Mouse (Mus musculus) ES-Bruce4 (cell line): ENCODE results near the gene Map4k4. TPM values are rescaled to one million over a fixed set of nuclear protein-coding genes. Genes with fewer than 3 reads are reported as not detected.

ENCODE experiments used
- H3K27ac ChIP-seq: 2 replicates; pipeline ENCODE4 v1.5.1; 2012; ENCODE audit warnings: low read length, inconsistent platforms; ENCODE audit not compliant: insufficient read depth
- H3K27me3 ChIP-seq: 2 replicates; pipeline ENCODE4 v1.6.1; 2012; ENCODE audit warnings: mild to moderate bottlenecking, low read length, inconsistent platforms; ENCODE audit not compliant: control insufficient read depth, poor library complexity, insufficient read depth, severe bottlenecking
- H3K36me3 ChIP-seq: 2 replicates; pipeline ENCODE4 v1.6.1; 2012; ENCODE audit warnings: inconsistent platforms, mild to moderate bottlenecking, low read length, moderate library complexity; ENCODE audit not compliant: control insufficient read depth, poor library complexity, insufficient read depth, severe bottlenecking
- H3K4me1 ChIP-seq: one replicate; pipeline ENCODE4 v1.8.1; 2011; ENCODE audit warnings: low read length; ENCODE audit not compliant: control insufficient read depth, insufficient read depth
- H3K4me3 ChIP-seq: 2 replicates; pipeline ENCODE4 v1.5.1; 2011; ENCODE audit warnings: low read depth, mild to moderate bottlenecking, low read length
- H3K9ac ChIP-seq: 2 replicates; pipeline ENCODE4 v1.6.1; 2012; ENCODE audit warnings: low read depth, mild to moderate bottlenecking, inconsistent platforms; ENCODE audit not compliant: poor library complexity, severe bottlenecking
- H3K9me3 ChIP-seq: replicated peaks from 2 replicates; pipeline ENCODE4 v1.6.1; 2012; ENCODE audit warnings: mild to moderate bottlenecking, low read length, inconsistent platforms; ENCODE audit not compliant: control insufficient read depth, poor library complexity, insufficient read depth, severe bottlenecking
- CTCF ChIP-seq: IDR thresholded peaks from one replicate; pipeline ENCODE4 v1.8.1; 2011; ENCODE audit warnings: low read depth, low read length
- EP300 ChIP-seq: IDR thresholded peaks from 2 replicates; pipeline ENCODE4 v1.6.1; 2011; ENCODE audit warnings: low read depth, low read length; ENCODE audit not compliant: insufficient read depth
- POLR2A ChIP-seq: IDR thresholded peaks from one replicate; pipeline ENCODE4 v1.8.1; 2011; ENCODE audit warnings: low read length; ENCODE audit not compliant: insufficient read depth
- polyA plus RNA-seq: library from polyadenylated mRNA; stranded (reverse); fragments of >200 nt; gene quantifications from 2 replicates; pipeline ENCODE4 v1.2.4, GENCODE M21; 2011; ENCODE audit warnings: low read depth; ENCODE audit not compliant: missing spikeins, insufficient read depth, insufficient read length

The Map4k4 gene
- polyA plus RNA-seq, 1 experiment: 308 TPM

DNA sequence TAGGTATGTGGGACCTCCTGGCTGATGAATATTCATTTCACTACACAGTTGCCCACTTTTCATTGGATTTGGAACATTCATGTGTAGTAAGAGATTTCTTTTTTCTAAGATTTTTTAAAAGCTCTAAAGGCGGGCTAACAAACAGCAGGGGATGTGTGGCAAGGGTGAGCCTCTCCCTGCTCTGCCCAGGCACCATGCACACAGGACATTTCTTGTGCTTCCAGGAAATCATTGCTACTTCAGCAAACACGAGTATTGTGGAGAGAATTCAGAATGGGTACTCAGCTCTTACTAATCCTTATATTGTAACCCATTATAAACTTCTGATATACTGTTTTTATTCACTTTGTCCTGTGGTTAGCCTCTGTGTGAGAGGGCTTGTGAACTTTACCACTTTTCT is 94.9 kb downstream of the Map4k4 start:
- Histone ChIP-seq H3K27me3 (no peaks in the 10 kb centered on the region), H3K27ac (no peak overlapping the region), H3K9me3 (no peaks in the 10 kb centered on the region), H3K9ac (no peak overlapping the region), H3K36me3 (peaks cover 24% of the 10 kb centered on the region), H3K4me3 (no peak overlapping the region), H3K4me1 (no peaks in the 10 kb centered on the region)
- TF ChIP-seq POLR2A: no peak
- no peak for TF ChIP-seq EP300
- no peak for TF ChIP-seq CTCF

DNA sequence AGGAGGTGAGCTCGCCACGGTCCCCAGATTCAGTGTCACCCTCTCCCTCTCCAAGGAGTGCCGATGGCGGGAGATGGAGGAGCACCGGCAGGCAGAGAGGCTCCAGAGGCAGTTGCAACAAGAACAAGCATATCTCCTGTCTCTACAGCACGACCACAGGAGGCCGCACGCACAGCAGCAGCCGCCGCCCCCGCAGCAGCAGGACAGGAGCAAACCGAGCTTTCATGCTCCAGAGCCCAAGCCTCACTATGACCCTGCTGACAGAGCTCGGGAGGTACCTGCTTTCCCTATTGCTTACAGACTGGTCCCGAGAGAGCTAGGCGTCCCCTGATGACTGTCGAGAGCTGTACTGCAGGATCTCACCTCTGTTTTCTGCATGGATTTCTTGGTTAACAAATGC is 99.8 kb downstream of the Map4k4 start:
- Histone ChIP-seq H3K9me3 (no peaks in the 10 kb centered on the region), H3K4me1 (no peaks in the 10 kb centered on the region), H3K36me3 (peaks cover 22% of the 10 kb centered on the region), H3K9ac (no peak overlapping the region), H3K27ac (no peak overlapping the region), H3K4me3 (no peak overlapping the region), H3K27me3 (no peaks in the 10 kb centered on the region)
- TF ChIP-seq EP300: no peak
- TF ChIP-seq CTCF: no peak
- TF ChIP-seq POLR2A: no peak

DNA sequence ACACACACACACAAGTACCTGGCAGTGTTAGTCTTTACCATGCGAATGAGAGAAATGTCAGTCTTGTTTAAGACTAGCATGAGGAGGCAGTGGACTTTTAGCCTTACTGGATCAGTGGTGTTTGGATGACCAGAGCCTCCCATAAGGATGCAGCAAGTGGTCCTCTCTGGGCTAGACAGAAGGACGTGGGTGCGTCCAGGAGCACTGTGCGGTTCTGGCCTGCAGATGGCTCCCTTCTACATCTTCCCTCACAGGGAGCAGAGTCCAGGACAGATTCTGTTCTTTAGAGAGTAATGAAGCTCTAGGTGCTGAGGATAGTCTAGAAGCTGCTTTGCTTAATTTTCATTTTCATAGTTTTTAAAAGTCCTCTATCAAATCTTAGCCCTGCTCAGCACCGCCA is 100.2 kb downstream of the Map4k4 start:
- no peaks in the 10 kb centered on the region for H3K27me3 ChIP-seq
- no peaks in the 10 kb centered on the region for H3K4me1 ChIP-seq
- no peaks in the 10 kb centered on the region for H3K9me3 ChIP-seq
- peaks cover 22% of the 10 kb centered on the region for H3K36me3 ChIP-seq
- TF ChIP-seq POLR2A (no peak), CTCF (peak; percentile 79)
- H3K27ac ChIP-seq: no peak overlapping the region
- no peak overlapping the region for H3K9ac ChIP-seq
- H3K4me3 ChIP-seq: no peak overlapping the region

DNA sequence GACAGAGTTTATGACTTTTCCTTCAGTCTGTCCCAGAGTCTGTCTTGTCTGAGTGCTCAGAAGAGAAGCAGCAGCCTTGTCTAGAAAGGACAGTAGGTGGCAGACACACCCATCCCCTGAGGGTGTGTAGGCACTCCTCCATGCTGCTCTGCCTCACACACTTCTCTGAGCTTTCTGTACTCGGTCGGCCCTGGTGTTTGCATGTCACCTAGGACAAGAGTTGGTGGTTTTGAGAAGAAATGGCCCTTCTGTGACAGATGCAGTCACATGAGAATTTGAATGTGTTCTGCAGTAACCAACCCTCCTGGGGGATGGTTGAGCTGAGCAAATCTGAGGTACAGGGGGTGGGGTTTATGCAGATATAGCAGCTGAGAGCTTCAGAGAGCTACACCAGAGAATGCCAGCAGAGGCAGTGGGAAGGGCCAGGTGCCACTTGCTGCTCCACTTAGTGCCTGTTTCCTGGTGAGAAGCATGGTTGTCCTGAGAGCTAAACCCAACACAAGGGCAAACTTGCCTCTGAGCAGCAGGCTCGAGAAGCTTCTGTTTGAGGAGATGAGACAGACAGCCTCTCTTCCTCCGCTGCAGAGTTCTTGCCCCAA is 101.5 kb downstream of the Map4k4 start:
- H3K36me3 ChIP-seq: peaks cover 19% of the 10 kb centered on the region

DNA sequence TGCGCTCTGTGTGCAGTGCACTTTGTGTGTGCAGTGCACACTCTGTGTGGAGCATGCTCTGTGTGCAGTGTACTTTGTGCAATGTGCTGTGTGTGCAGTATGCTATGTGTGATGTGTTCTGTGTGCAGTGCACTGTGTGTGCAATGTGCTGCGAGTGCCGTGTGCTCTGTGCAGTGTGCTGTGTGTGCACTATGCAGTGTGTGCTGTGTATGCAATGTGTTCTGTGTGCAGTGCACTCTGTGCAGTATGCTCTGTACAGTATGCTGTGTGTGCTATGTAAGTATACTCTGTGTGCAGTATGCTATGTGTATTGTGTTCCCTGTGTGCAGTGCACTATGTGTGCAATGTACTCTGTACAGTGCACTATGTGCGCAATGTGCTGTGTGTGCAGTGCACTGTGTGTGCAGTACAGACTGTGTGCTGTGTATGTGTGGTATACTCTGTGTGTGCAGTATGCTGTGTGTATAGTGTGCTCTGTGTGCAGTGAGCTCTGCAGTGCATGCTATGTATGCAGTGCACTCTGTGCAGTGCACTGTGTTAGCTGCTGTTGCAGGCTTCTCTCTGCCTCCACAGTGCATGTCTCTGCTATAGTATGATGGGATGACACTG is 105.4 kb downstream of the Map4k4 start:
- Histone ChIP-seq H3K4me3 (no peak overlapping the region), H3K4me1 (no peaks in the 10 kb centered on the region), H3K36me3 (peaks cover 37% of the 10 kb centered on the region), H3K27ac (no peak overlapping the region), H3K9me3 (no peaks in the 10 kb centered on the region), H3K27me3 (no peaks in the 10 kb centered on the region), H3K9ac (no peak overlapping the region)
- TF ChIP-seq POLR2A (no peak), EP300 (no peak), CTCF (no peak)

More for the DNA sequence above, 101.5 kb downstream of the Map4k4 start:
- TF ChIP-seq POLR2A: no peak
- TF ChIP-seq CTCF: peak; percentile 21
- H3K4me3 ChIP-seq: no peak overlapping the region
- H3K9me3 ChIP-seq: no peaks in the 10 kb centered on the region
- H3K27me3 ChIP-seq: no peaks in the 10 kb centered on the region
- no peak overlapping the region for H3K27ac ChIP-seq
- H3K9ac ChIP-seq: no peak overlapping the region
- no peaks in the 10 kb centered on the region for H3K4me1 ChIP-seq

DNA sequence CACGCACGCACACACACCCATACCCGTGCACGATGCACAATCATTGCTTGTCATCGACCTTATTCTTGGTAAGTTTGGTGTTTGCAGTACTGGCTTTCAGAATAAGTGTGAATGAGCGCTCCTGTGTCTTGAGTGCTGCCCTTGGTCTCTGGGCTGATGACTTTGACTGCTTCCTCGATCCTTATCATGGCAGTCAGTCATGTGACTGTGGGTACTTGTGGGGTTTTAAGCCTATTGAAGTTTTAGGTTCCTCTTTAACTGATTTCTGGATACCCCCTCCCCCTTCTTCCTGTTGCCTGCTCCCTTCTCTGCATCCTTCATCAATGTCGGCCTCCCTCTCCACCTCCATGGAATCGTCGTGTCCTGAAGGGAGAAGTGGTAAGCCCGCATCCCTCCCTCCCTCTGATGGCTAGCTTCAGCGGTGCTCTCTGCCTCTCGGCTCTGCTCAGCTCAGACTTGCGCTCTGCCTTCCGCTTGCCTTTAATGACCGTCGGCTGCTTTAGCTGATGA is 107.3 kb downstream of the Map4k4 start:
- H3K4me1 ChIP-seq: no peaks in the 10 kb centered on the region
- no peak overlapping the region for H3K27ac ChIP-seq
- no peaks in the 10 kb centered on the region for H3K9me3 ChIP-seq
- H3K36me3 ChIP-seq: peaks cover 47% of the 10 kb centered on the region
- TF ChIP-seq EP300 (no peak), CTCF (no peak), POLR2A (no peak)
- no peak overlapping the region for H3K4me3 ChIP-seq
- H3K9ac ChIP-seq: no peak overlapping the region
- H3K27me3 ChIP-seq: no peaks in the 10 kb centered on the region
